ENCODE assay signal across 12 mouse cellular contexts in genomic region chr17:30245308-30245706, GRCm38 (mm10).
A peak's percentile ranks its signal among the peaks of the same experiment; 100 is the strongest.
DNase-seq lines count a peak whose midpoint lies in the region; ATAC-seq lines count a peak whose summit lies in the region.
"Had no signal": no experiment of that assay in that cellular context is flagged by ENCODE, and none has a peak within 500 bp of the region (broad histone marks: within the 10 kb centered on the region; RNA-seq: fewer than 3 reads in every experiment).

No protein-coding gene starts in this region.

- no peak overlapping the region for H3K4me2 ChIP-seq in heart, embryonic 11.5 days
- H3K4me2 ChIP-seq in neural tube, embryonic 13.5 days = no peak overlapping the region
- H3K4me2 ChIP-seq: embryonic facial prominence, embryonic 13.5 days; liver, embryonic 11.5 days had no signal

- H3K4me1 ChIP-seq in heart, embryonic 11.5 days (ENCODE audit: control insufficient read depth, insufficient read depth, low read length) = peaks cover 46% of the 10 kb centered on the region
- H3K4me1 ChIP-seq in neural tube, embryonic 13.5 days (replicated peaks) = peaks cover 63% of the 10 kb centered on the region

- 0 out of 2 replicates have a peak overlapping the region, but pooled peaks have one; percentile 86 for H3K27ac ChIP-seq in heart, embryonic 11.5 days (ENCODE audit: low read depth, low read length)
- H3K27ac ChIP-seq in neural tube, embryonic 13.5 days (replicated peaks) = peak overlapping the region; percentile 66
- H3K27ac ChIP-seq: embryonic facial prominence, embryonic 13.5 days had no signal

- H3K36me3 ChIP-seq in heart, embryonic 11.5 days (ENCODE audit: control insufficient read depth, insufficient read depth, low read length) = no peaks in the 10 kb centered on the region
- H3K36me3 ChIP-seq in neural tube, embryonic 13.5 days = no peaks in the 10 kb centered on the region
- H3K36me3 ChIP-seq: embryonic facial prominence, embryonic 13.5 days had no signal

- intact Hi-C loops in heart, postnatal 36 days (cut with DNase I) = no loop called here
- intact Hi-C loops in left cerebral cortex, postnatal 14 days (cut with DNase I) = no loop called here

- ATAC-seq in heart, embryonic 11.5 days (replicated peaks; ENCODE audit: insufficient number of reproducible peaks, low FRiP score, low TSS enrichment) = no peak
- ATAC-seq in neural tube, embryonic 13.5 days (ENCODE audit: low read depth) = no peak

- H3K9me3 ChIP-seq in heart, embryonic 11.5 days (replicated peaks; ENCODE audit: control insufficient read depth, low read length) = no peaks in the 10 kb centered on the region
- H3K9me3 ChIP-seq in neural tube, embryonic 13.5 days = no peaks in the 10 kb centered on the region
- H3K9me3 ChIP-seq: embryonic facial prominence, embryonic 13.5 days had no signal

- no peak for DNase-seq in heart, postnatal 36 days
- DNase-seq in neural tube, embryonic 10.5 days (ENCODE audit: extremely low spot score, low spot score) = no peak
- peak; percentile 52 for DNase-seq in heart, postnatal 4 days
- no peak for DNase-seq in urinary bladder, postnatal 10 days (ENCODE audit: low spot score)
- no peak for DNase-seq in left cerebral cortex, postnatal 14 days (ENCODE audit: low spot score in 2 of 2)
- DNase-seq: retina, postnatal 1 day; thymus, postnatal 14 days had no signal

- H3K27me3 ChIP-seq in heart, embryonic 11.5 days (ENCODE audit: control insufficient read depth, insufficient read depth, low read length) = no peaks in the 10 kb centered on the region
- H3K27me3 ChIP-seq in neural tube, embryonic 13.5 days = no peaks in the 10 kb centered on the region
- H3K27me3 ChIP-seq: CH12.LX; embryonic facial prominence, embryonic 13.5 days had no signal

- H3K9ac ChIP-seq in heart, embryonic 11.5 days (ENCODE audit: low read depth, low read length) = no peak overlapping the region
- no peak overlapping the region for H3K9ac ChIP-seq in neural tube, embryonic 13.5 days
- H3K9ac ChIP-seq: embryonic facial prominence, embryonic 13.5 days had no signal

- no peak overlapping the region for H3K4me3 ChIP-seq in heart, embryonic 11.5 days (ENCODE audit: low read depth, low read length)
- no peak overlapping the region for H3K4me3 ChIP-seq in neural tube, embryonic 13.5 days
- H3K4me3 ChIP-seq: embryonic facial prominence, embryonic 13.5 days had no signal

- WGBS in heart, embryonic 11.5 days (ENCODE audit: insufficient replicate concordance) = 68% methylated on average over 10 of the region's 10 CpGs
- 46% methylated on average over 10 of the region's 10 CpGs for WGBS in neural tube, embryonic 13.5 days
